Mouse (Mus musculus): ENCODE results near the gene Wwc2. TPM values are rescaled to one million over a fixed set of nuclear protein-coding genes. Genes with fewer than 3 reads are reported as not detected.

Gene Wwc2
- polyA plus RNA-seq, 1 experiment from 2014 or later, result 3.0 TPM

GRCm38 (mm10) chr8:47914161-47914560, 76.6 kb downstream of the Wwc2 start:
- Histone ChIP-seq H3K27ac (ENCODE audit: low read depth, low read length) (no peak overlapping the region), H3K4me1 (ENCODE audit: control insufficient read depth, insufficient read depth, low read length) (no peaks in the 10 kb centered on the region), H3K9me3 (replicated peaks; ENCODE audit: control insufficient read depth, low read length) (no peaks in the 10 kb centered on the region; the same call in 1 of the 2 replicates), H3K27me3 (replicated peaks; ENCODE audit: control insufficient read depth, insufficient read depth, low read length) (no peaks in the 10 kb centered on the region), H3K4me3 (ENCODE audit: low read depth, low read length) (no peak overlapping the region), H3K9ac (ENCODE audit: low read length) (no peak overlapping the region), H3K36me3 (ENCODE audit: control insufficient read depth, insufficient read depth, low read length) (no peaks in the 10 kb centered on the region), H3K4me2 (ENCODE audit: low read length) (no peak overlapping the region)
- no peak for ATAC-seq
- DNase-seq (ENCODE audit: low spot score), result no peak
- WGBS, result 92% methylated on average over 8 of the region's 8 CpGs

- WGBS, result 86% methylated on average over 9 of the region's 9 CpGs
- DNase-seq (ENCODE audit: low spot score) (no peak), ATAC-seq (no peak)
- Histone ChIP-seq H3K27me3 (replicated peaks; ENCODE audit: control insufficient read depth, insufficient read depth, low read length) (no peaks in the 10 kb centered on the region), H3K9ac (ENCODE audit: low read length) (no peak overlapping the region), H3K4me3 (ENCODE audit: low read depth, low read length) (no peak overlapping the region), H3K27ac (ENCODE audit: low read depth, low read length) (no peak overlapping the region), H3K9me3 (replicated peaks; ENCODE audit: control insufficient read depth, low read length) (no peaks in the 10 kb centered on the region; the same call in 1 of the 2 replicates), H3K4me2 (ENCODE audit: low read length) (no peak overlapping the region), H3K4me1 (ENCODE audit: control insufficient read depth, insufficient read depth, low read length) (no peaks in the 10 kb centered on the region), H3K36me3 (ENCODE audit: control insufficient read depth, insufficient read depth, low read length) (no peaks in the 10 kb centered on the region)
Observed at GRCm38 (mm10) chr8:47913621-47914020, 77.1 kb downstream of the Wwc2 start.

GRCm38 (mm10) chr8:47909681-47910080, 81.0 kb downstream of the Wwc2 start:
- no peak overlapping the region for H3K4me3 ChIP-seq (ENCODE audit: low read depth, low read length)

GRCm38 (mm10) chr8:47907056-47907455, 83.7 kb downstream of the Wwc2 start:
- no peak for ATAC-seq
- 89% methylated on average over 9 of the region's 9 CpGs for WGBS
- Histone ChIP-seq H3K27ac (ENCODE audit: low read depth, low read length) (no peak overlapping the region), H3K36me3 (ENCODE audit: control insufficient read depth, insufficient read depth, low read length) (no peaks in the 10 kb centered on the region), H3K9me3 (replicated peaks; ENCODE audit: control insufficient read depth, low read length) (no peaks in the 10 kb centered on the region; the same call in 1 of the 2 replicates), H3K27me3 (replicated peaks; ENCODE audit: control insufficient read depth, insufficient read depth, low read length) (no peaks in the 10 kb centered on the region), H3K4me2 (ENCODE audit: low read length) (no peak overlapping the region), H3K4me1 (ENCODE audit: control insufficient read depth, insufficient read depth, low read length) (no peaks in the 10 kb centered on the region), H3K9ac (ENCODE audit: low read length) (no peak overlapping the region), H3K4me3 (ENCODE audit: low read depth, low read length) (no peak overlapping the region)
- no peak for DNase-seq (ENCODE audit: low spot score)

More at GRCm38 (mm10) chr8:47909681-47910080, 81.0 kb downstream of the Wwc2 start:
- H3K4me2 ChIP-seq (ENCODE audit: low read length), result no peak overlapping the region
- H3K27ac ChIP-seq (ENCODE audit: low read depth, low read length), result no peak overlapping the region
- H3K4me1 ChIP-seq (ENCODE audit: control insufficient read depth, insufficient read depth, low read length), result no peaks in the 10 kb centered on the region
- 97% methylated on average over 11 of the region's 11 CpGs for WGBS
- no peak for ATAC-seq
- H3K9ac ChIP-seq (ENCODE audit: low read length), result no peak overlapping the region
- no peak for DNase-seq (ENCODE audit: low spot score)
- H3K36me3 ChIP-seq (ENCODE audit: control insufficient read depth, insufficient read depth, low read length), result no peaks in the 10 kb centered on the region
- H3K9me3 ChIP-seq (replicated peaks; ENCODE audit: control insufficient read depth, low read length), result no peaks in the 10 kb centered on the region; the same call in 1 of the 2 replicates
- no peaks in the 10 kb centered on the region for H3K27me3 ChIP-seq (replicated peaks; ENCODE audit: control insufficient read depth, insufficient read depth, low read length)

GRCm38 (mm10) chr8:47906142-47906541, 84.6 kb downstream of the Wwc2 start:
- no peak overlapping the region for H3K4me2 ChIP-seq (ENCODE audit: low read length)
- H3K36me3 ChIP-seq (ENCODE audit: control insufficient read depth, insufficient read depth, low read length), result no peaks in the 10 kb centered on the region
- no peak overlapping the region for H3K9ac ChIP-seq (ENCODE audit: low read length)
- H3K4me3 ChIP-seq (ENCODE audit: low read depth, low read length), result no peak overlapping the region
- ATAC-seq (no peak), DNase-seq (ENCODE audit: low spot score) (no peak)
- H3K9me3 ChIP-seq (replicated peaks; ENCODE audit: control insufficient read depth, low read length), result no peaks in the 10 kb centered on the region; the same call in 1 of the 2 replicates
- no peak overlapping the region for H3K27ac ChIP-seq (ENCODE audit: low read depth, low read length)
- H3K4me1 ChIP-seq (ENCODE audit: control insufficient read depth, insufficient read depth, low read length), result no peaks in the 10 kb centered on the region
- WGBS, result 94% methylated on average over 9 of the region's 9 CpGs
- no peaks in the 10 kb centered on the region for H3K27me3 ChIP-seq (replicated peaks; ENCODE audit: control insufficient read depth, insufficient read depth, low read length)

- Histone ChIP-seq H3K4me3 (ENCODE audit: low read depth, low read length) (no peak overlapping the region), H3K4me2 (ENCODE audit: low read length) (no peak overlapping the region), H3K36me3 (ENCODE audit: control insufficient read depth, insufficient read depth, low read length) (no peaks in the 10 kb centered on the region), H3K27ac (ENCODE audit: low read depth, low read length) (no peak overlapping the region), H3K27me3 (replicated peaks; ENCODE audit: control insufficient read depth, insufficient read depth, low read length) (no peaks in the 10 kb centered on the region), H3K4me1 (ENCODE audit: control insufficient read depth, insufficient read depth, low read length) (no peaks in the 10 kb centered on the region), H3K9ac (ENCODE audit: low read length) (no peak overlapping the region), H3K9me3 (replicated peaks; ENCODE audit: control insufficient read depth, low read length) (no peaks in the 10 kb centered on the region; the same call in 1 of the 2 replicates)
- 93% methylated on average over 7 of the region's 7 CpGs for WGBS
- DNase-seq (ENCODE audit: low spot score), result no peak
- no peak for ATAC-seq
Observed at GRCm38 (mm10) chr8:47905256-47905655, 85.5 kb downstream of the Wwc2 start.

- Histone ChIP-seq H3K36me3 (ENCODE audit: control insufficient read depth, insufficient read depth, low read length) (no peaks in the 10 kb centered on the region), H3K4me3 (ENCODE audit: low read depth, low read length) (no peak overlapping the region), H3K27me3 (replicated peaks; ENCODE audit: control insufficient read depth, insufficient read depth, low read length) (no peaks in the 10 kb centered on the region), H3K9ac (ENCODE audit: low read length) (no peak overlapping the region), H3K4me1 (ENCODE audit: control insufficient read depth, insufficient read depth, low read length) (no peaks in the 10 kb centered on the region), H3K9me3 (replicated peaks; ENCODE audit: control insufficient read depth, low read length) (no peaks in the 10 kb centered on the region), H3K27ac (ENCODE audit: low read depth, low read length) (no peak overlapping the region), H3K4me2 (ENCODE audit: low read length) (no peak overlapping the region)
- ATAC-seq (no peak), DNase-seq (ENCODE audit: low spot score) (no peak)
- 86% methylated on average over 7 of the region's 7 CpGs for WGBS
Observed at GRCm38 (mm10) chr8:47904004-47904403, 86.7 kb downstream of the Wwc2 start.

- no peaks in the 10 kb centered on the region for H3K9me3 ChIP-seq (replicated peaks; ENCODE audit: control insufficient read depth, low read length)
- no peaks in the 10 kb centered on the region for H3K27me3 ChIP-seq (replicated peaks; ENCODE audit: control insufficient read depth, insufficient read depth, low read length)
- H3K4me2 ChIP-seq (ENCODE audit: low read length), result no peak overlapping the region
- H3K4me1 ChIP-seq (ENCODE audit: control insufficient read depth, insufficient read depth, low read length), result no peaks in the 10 kb centered on the region
- ATAC-seq (no peak), DNase-seq (ENCODE audit: low spot score) (no peak)
- H3K27ac ChIP-seq (ENCODE audit: low read depth, low read length), result no peak overlapping the region
- H3K9ac ChIP-seq (ENCODE audit: low read length), result no peak overlapping the region
- H3K36me3 ChIP-seq (ENCODE audit: control insufficient read depth, insufficient read depth, low read length), result no peaks in the 10 kb centered on the region
- H3K4me3 ChIP-seq (ENCODE audit: low read depth, low read length), result no peak overlapping the region
- 92% methylated on average over 3 of the region's 3 CpGs for WGBS
Observed at GRCm38 (mm10) chr8:47902704-47903103, 88.0 kb downstream of the Wwc2 start.

- H3K4me2 ChIP-seq (ENCODE audit: low read length), result no peak overlapping the region
- no peak overlapping the region for H3K4me3 ChIP-seq (ENCODE audit: low read depth, low read length)
- no peaks in the 10 kb centered on the region for H3K36me3 ChIP-seq (ENCODE audit: control insufficient read depth, insufficient read depth, low read length)
- WGBS, result 93% methylated on average over 9 of the region's 9 CpGs
- H3K9me3 ChIP-seq (replicated peaks; ENCODE audit: control insufficient read depth, low read length), result no peaks in the 10 kb centered on the region
- H3K4me1 ChIP-seq (ENCODE audit: control insufficient read depth, insufficient read depth, low read length), result no peaks in the 10 kb centered on the region
- H3K27me3 ChIP-seq (replicated peaks; ENCODE audit: control insufficient read depth, insufficient read depth, low read length), result no peaks in the 10 kb centered on the region
- no peak for ATAC-seq
- no peak for DNase-seq (ENCODE audit: low spot score)
- H3K9ac ChIP-seq (ENCODE audit: low read length), result no peak overlapping the region
- H3K27ac ChIP-seq (ENCODE audit: low read depth, low read length), result no peak overlapping the region
Observed at GRCm38 (mm10) chr8:47900361-47900760, 90.4 kb downstream of the Wwc2 start.

Measured in forebrain, embryonic 14.5 days (tissue).